Mouse (Mus musculus) ES-E14 (cell line): ENCODE results near the gene Mbd4. TPM values are rescaled to one million over a fixed set of nuclear protein-coding genes. Genes with fewer than 3 reads are reported as not detected.

Experiments used
- DNase-seq: peaks from one replicate; pipeline ENCODE4 v3.0.0-alpha.2; 2013; ENCODE audit warnings: low read depth, low spot score
- H3K27ac ChIP-seq: 2 replicates; pipeline ENCODE4 v1.5.1; 2012; ENCODE audit warnings: low read depth, mild to moderate bottlenecking, low read length, moderate library complexity, mixed read lengths; ENCODE audit not compliant: poor library complexity, insufficient read depth, severe bottlenecking
- H3K36me3 ChIP-seq: 2 replicates; pipeline ENCODE4 v1.6.1; 2012; ENCODE audit warnings: mild to moderate bottlenecking, low read length, moderate library complexity, mixed read lengths; ENCODE audit not compliant: control insufficient read depth, poor library complexity, insufficient read depth, severe bottlenecking
- H3K4me1 ChIP-seq, 2 experiments: fragments of 150-350 bp in 1 of 2; sonication (generic) in 1 of 2; 2 replicates each; pipeline ENCODE4 v1.6.1; 2012; ENCODE audit warnings: low read length in 2 of 2, mild to moderate bottlenecking in 1 of 2, mixed read lengths in 1 of 2; ENCODE audit not compliant: control insufficient read depth in 2 of 2, insufficient read depth in 2 of 2, poor library complexity in 1 of 2
- H3K4me3 ChIP-seq, 2 experiments: fragments of 150-350 bp in 1 of 2; sonication (generic) in 1 of 2; 2 replicates each; pipeline ENCODE4 v1.5.1; 2012; ENCODE audit warnings: low read length in 2 of 2, low read depth in 1 of 2, mild to moderate bottlenecking in 1 of 2, mixed read lengths in 1 of 2; ENCODE audit not compliant: insufficient read depth in 1 of 2, poor library complexity in 1 of 2, severe bottlenecking in 1 of 2
- H3K9ac ChIP-seq: 2 replicates; pipeline ENCODE4 v1.6.1; 2012; ENCODE audit warnings: low read depth, mild to moderate bottlenecking, low read length, mixed read lengths; ENCODE audit not compliant: poor library complexity, insufficient read depth, severe bottlenecking
- H3K9me3 ChIP-seq: fragments of 150-350 bp; sonication (generic); 2 replicates; pipeline ENCODE4 v1.6.1; 2012; ENCODE audit warnings: low read depth, mild to moderate bottlenecking, low read length; ENCODE audit not compliant: control insufficient read depth, insufficient read depth
- CHD2 ChIP-seq: IDR thresholded peaks from 2 replicates; pipeline ENCODE4 v1.6.1; 2014; ENCODE audit warnings: mild to moderate bottlenecking, low read depth, low read length, inconsistent platforms
- HCFC1 ChIP-seq: IDR thresholded peaks from 2 replicates; pipeline ENCODE4 v1.6.1; 2012; ENCODE audit warnings: low read length, inconsistent platforms, borderline replicate concordance; ENCODE audit not compliant: insufficient read depth
- MAFK ChIP-seq: IDR thresholded peaks from 2 replicates; pipeline ENCODE4 v1.6.1; 2014; ENCODE audit warnings: mild to moderate bottlenecking, low read depth, low read length, inconsistent platforms; ENCODE audit not compliant: insufficient read depth
- ZC3H11A ChIP-seq: IDR thresholded peaks from 2 replicates; pipeline ENCODE4 v1.6.1; 2012; ENCODE audit warnings: low read depth, mild to moderate bottlenecking, inconsistent platforms, low read length, borderline replicate concordance
- ZNF384 ChIP-seq: IDR thresholded peaks from 2 replicates; pipeline ENCODE4 v1.6.1; 2012; ENCODE audit warnings: low read depth, low read length, inconsistent platforms
- in situ Hi-C, 2 experiments: fragments of 600-800 bp; cut with MboI; formaldehyde crosslinking; loops; one replicate each; pipeline ENCODE4 v1.15.1; 2025; ENCODE audit warnings: low sequenced_read_pairs in 2 of 2, inconsistent platforms in 1 of 2; ENCODE audit not compliant: unreplicated experiment in 2 of 2
- total RNA-seq: library from RNA; depleted of rRNA; stranded (reverse); fragments of 300-350 nt; gene quantifications from 2 replicates; pipeline ENCODE4 v1.2.3, GENCODE M21; 2012

Mbd4 gene
- total RNA-seq, 1 experiment = 15.1 TPM

DNA sequence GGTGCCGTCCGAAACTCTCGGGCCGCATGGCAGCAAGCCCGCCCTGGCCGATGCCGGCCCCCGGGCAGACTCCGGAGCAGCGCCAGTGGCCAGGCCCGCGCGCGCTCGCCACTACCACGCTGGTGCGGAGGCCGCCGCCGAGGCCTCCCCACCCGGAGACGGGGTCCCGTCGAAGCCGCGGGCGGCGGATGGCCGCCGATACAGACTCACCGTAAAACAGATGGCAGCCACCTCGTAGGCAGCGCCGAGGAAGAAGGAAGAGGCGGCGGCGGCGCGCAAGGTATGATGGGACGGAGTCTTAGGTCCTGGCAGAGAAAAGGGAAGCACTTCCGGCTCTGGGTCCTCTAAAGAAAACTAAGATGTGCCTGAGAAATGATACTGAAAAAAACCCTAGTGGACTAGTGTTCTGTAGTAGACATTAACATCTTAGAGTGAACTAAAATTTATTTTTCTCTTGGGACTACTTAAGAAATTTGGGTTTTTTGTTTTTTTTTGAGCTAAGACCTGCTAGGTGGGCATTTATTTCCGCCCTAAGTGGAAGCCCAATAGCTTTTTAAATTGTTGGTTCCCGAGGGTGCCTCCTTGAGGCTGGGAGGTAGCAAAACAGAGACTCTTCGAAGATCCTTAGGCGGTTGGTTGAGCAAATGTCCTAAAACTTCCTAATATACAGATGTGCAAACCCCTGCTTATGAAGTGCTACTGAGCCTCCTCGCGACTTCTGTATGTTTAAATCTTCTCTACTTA is 44.5 kb downstream of the Mbd4 start, which contains the start of gene Rpl32:
TSS of gene Rpl32 (minus strand) at position 260 of the 744 bp plus-strand sequence.
- Histone ChIP-seq H3K9ac (peak within 1 kb of the TSS; percentile 99), H3K36me3 (peaks cover 36% of the 10 kb centered on the region), H3K4me3 (peak within 1 kb of the TSS; percentile 91 to 93), H3K9me3 (no peaks in the 10 kb centered on the region), H3K4me1 (peaks cover 0 to 11% of the 10 kb centered on the region in 2 experiments; a peak in 2 of 4 replicates), H3K27ac (peak within 1 kb of the TSS; percentile 95)
- in situ Hi-C loops = no loop called here
- TF ChIP-seq HCFC1 = peak; percentile 63; the same call in 1 of the 2 replicates
- TF ChIP-seq ZC3H11A = no peak
- no peak for TF ChIP-seq ZNF384
- TF ChIP-seq CHD2 = no peak
- peak; percentile 52; the same call in 1 of the 2 replicates for TF ChIP-seq MAFK
- peak; percentile 82 for DNase-seq

- TF ChIP-seq HCFC1 = no peak
- TF ChIP-seq ZNF384 = no peak
- TF ChIP-seq MAFK = no peak
- TF ChIP-seq CHD2 = no peak
- TF ChIP-seq ZC3H11A = no peak
- Histone ChIP-seq H3K4me1 (peaks cover 0 to 11% of the 10 kb centered on the region in 2 experiments; a peak in 2 of 4 replicates), H3K27ac (peak overlapping the region; percentile 95), H3K9me3 (no peaks in the 10 kb centered on the region), H3K4me3 (peak overlapping the region; percentile 91 to 93), H3K9ac (peak overlapping the region; percentile 99), H3K36me3 (peaks cover 36% of the 10 kb centered on the region)
- in situ Hi-C loops = no loop called here
- DNase-seq = no peak
Observed at GRCm38 (mm10) chr6:115808196-115808487, 45.0 kb downstream of the Mbd4 start.

- peaks cover 36% of the 10 kb centered on the region for H3K36me3 ChIP-seq
- H3K4me3 ChIP-seq = peak overlapping the region; percentile 91 to 93
- no peaks in the 10 kb centered on the region for H3K9me3 ChIP-seq
- DNase-seq = no peak
- peak overlapping the region; percentile 95 for H3K27ac ChIP-seq
- in situ Hi-C loops = no loop called here
- H3K9ac ChIP-seq = peak overlapping the region; percentile 99
- TF ChIP-seq ZNF384 (no peak), ZC3H11A (no peak), MAFK (no peak)
- peaks cover 0 to 11% of the 10 kb centered on the region in 2 experiments; a peak in 2 of 4 replicates for H3K4me1 ChIP-seq
Observed at GRCm38 (mm10) chr6:115807464-115808195, 45.5 kb downstream of the Mbd4 start.

DNA sequence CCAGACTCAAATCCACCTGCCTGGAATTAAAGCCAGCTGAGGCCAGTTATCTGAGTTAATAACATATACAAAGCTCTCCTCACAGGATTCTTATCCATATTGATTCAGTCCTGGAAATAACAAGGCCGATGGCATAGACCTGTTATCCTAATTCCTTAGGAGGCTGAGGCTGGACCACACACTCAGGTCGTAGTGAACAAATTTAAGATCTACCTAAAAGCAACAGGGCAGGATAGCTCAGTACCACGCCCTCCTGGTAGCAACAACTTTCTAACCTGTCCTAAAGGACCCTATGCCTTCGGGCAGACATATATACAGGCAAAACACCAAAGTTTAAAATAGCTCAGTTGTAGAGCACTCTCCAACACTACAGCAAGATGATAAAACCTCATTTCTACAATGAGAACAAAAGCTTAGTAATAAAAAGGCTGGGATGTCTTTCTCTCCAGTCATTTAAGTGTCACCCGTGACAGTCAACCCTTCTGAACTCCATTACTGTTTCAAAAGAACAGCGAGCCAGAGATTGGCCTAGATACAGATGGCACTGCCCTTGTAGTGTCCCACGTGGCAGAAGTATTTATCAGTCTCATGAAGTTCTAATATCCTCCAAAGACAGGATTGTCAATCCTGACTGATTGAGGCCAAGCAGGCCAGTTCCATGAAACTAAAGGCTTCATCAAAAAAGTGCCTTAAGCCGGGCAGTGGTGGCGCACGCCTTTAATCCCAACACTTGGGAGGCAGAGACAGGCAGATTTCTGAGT is 48.6 kb downstream of the Mbd4 start:
- Histone ChIP-seq H3K4me3 (no peak overlapping the region), H3K36me3 (peaks cover 51% of the 10 kb centered on the region), H3K4me1 (peaks cover 0 to 4% of the 10 kb centered on the region in 2 experiments; a peak in 2 of 4 replicates), H3K27ac (no peak overlapping the region), H3K9me3 (no peaks in the 10 kb centered on the region), H3K9ac (no peak overlapping the region)
- no peak for DNase-seq
- TF ChIP-seq HCFC1 = no peak
- no peak for TF ChIP-seq ZC3H11A
- peak; percentile 36 for TF ChIP-seq CHD2
- no peak for TF ChIP-seq MAFK
- in situ Hi-C loops = no loop called here
